Mouse (Mus musculus): ENCODE measurements around the gene Slirp.

Gene Slirp

DNA sequence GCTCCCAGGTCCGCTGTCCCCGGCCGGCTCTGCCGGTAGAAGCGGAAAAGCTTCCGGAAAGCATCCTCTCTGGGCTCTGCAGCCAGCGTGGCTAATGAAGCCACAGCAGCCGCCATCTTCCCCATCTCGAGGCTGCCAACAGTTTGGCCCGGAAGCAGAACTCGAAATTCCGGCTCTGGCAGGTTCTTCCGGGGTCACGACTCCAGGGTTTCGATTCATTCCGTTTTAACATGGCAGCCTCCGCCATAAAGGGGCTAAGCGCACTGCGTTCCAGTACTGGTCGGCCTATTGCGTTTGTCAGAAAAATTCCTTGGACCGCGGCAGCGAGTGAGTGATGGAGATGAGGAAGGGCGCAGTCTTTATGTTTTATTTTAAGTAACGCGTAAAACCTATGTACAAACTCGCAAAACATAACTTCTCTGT lies at the start of gene Slirp, which contains the start of gene Alkbh1:
Slirp (plus strand) TSS at position 197 of the 423 bp plus-strand sequence.
Alkbh1 (minus strand) TSS at position 318 of the 423 bp plus-strand sequence.
- peak; percentile 91 for DNase-seq (ENCODE audit: extremely low spot score, low spot score)

GRCm38 (mm10) chr12:87394316-87394715 lies 49.4 kb upstream of the Slirp start:
- no peak for DNase-seq (ENCODE audit: extremely low spot score, low spot score)

DNA sequence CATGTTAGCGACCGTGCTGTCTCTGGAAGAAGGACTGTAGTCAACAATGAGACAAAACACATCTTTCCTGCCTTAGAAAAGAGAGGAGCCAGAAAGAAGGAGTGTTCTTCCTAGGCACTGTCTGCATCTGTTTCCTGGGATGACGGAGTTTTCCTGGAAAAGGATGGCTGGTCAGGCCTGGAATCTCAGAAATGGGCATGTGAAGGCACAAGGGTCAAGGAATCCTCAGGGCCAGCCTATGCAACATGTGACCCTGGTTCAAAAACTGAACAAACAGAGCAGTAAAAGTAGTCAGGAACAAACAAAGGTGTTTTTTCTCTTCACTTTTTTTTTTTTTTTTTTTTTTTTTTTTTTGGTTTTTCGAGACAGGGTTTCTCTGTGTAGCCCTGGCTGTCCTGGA lies 46.6 kb upstream of the Slirp start:
- DNase-seq (ENCODE audit: extremely low spot score, low spot score), result no peak

DNA sequence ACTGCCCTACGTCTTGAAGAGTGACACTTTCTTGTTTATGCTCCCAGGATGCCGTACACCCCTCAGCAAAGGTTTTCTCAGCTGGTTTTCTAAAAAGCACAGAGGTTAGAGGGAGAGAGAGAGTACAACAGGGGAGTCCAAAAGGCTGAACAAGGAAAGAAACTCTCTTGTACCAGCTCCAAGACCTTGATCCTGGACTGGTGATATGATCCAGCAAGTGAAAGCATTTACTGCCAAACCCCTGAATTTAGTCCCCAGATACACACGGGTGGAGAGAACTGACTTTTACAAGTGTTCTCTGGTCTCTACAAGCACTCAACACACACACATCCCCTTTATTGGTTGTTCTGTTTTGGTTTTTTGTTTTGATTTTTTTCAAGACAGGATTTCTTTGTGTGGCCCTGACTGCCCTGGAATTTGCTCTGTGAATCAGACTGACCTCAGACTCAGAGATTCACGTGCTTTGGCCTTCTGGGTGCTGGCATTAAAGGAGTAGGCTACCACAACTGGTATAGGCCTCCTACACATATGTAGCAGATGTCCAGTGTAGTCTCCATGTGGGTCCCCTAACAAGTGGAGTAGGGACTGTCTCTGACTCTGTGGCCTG lies 45.8 kb upstream of the Slirp start:
- DNase-seq (ENCODE audit: extremely low spot score, low spot score), result no peak

GRCm38 (mm10) chr12:87399119-87399819 lies 44.4 kb upstream of the Slirp start:
- no peak for DNase-seq (ENCODE audit: extremely low spot score, low spot score)

- no peak for DNase-seq (ENCODE audit: extremely low spot score, low spot score)
Observed at GRCm38 (mm10) chr12:87401883-87402282, 41.8 kb upstream of the Slirp start.

DNA sequence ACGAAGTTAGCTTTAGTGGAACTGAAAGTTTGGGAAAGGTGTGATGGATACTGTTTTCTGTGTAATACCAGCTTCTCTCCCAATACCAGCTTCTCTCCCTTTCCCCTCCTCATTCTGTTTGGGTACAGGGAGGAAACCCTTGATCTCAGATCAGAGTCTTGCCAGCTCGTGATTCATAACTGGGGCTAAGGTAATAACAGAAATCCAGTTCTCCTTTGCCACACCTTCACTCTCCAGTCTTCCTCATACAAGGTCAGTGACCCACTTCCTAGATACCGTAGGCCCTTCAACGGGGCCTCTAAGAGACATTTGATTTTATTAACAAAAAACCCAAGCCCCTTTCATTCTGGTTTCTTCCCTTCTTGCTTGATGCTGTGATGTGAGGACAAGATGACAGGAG lies 38.5 kb upstream of the Slirp start:
- DNase-seq (ENCODE audit: extremely low spot score, low spot score), result no peak

DNA sequence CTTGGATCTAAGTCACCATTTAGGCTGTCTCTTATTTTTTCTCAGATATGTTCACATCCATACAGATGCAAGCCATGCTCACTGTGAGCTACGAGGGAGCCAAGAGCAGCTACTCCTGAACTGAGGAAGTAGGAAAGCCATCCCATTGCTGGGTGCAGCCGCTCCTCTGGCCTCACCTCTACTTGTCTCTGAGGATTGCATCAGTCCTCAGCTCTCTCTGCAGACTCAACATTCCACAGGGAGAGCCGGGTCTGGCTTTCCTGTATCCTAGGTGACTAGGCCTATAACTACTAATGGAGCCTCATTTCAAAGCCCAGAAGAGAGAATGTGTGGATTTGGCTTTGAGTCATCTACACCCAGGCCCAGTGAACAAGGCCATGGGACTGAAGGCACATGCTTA lies 38.0 kb upstream of the Slirp start:
- no peak for DNase-seq (ENCODE audit: extremely low spot score, low spot score)

DNA sequence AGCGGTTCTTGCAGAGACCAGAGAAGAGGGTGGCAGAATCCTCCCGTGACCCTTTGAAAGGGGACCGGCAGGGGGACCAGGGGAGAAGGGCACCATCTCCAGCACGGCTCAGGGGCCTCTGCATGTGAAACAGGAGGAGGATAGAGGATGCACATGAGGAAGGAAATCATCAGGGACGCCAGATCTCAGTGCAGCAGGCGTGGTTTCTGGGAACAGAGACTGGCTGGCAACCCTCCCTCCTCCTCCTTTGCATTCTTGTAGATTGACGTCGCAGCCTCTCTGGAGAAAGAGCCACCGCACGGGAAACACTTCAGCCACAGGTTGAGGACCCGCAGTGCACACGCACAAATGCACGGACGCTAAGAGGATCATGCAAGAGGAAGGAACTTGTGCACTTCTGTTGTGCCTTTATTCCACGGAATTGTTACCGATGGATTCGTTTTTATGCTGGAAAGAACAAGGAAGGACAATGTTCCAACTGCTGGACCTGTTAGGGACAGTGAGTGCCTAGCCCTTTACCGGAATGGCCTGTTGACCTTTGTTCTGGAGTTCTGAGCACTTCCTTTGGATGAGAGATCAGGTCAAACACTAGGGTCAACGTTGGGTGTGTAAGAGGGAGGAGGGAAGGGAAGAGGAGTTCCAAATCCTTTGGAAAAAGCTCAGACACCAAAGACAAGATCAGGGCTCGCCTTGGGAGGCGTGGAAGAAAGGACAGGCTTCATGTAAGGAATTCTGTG lies 35.7 kb upstream of the Slirp start:
- DNase-seq (ENCODE audit: extremely low spot score, low spot score), result no peak

GRCm38 (mm10) chr12:87409123-87409522 lies 34.6 kb upstream of the Slirp start:
- DNase-seq (ENCODE audit: extremely low spot score, low spot score), result no peak

DNA sequence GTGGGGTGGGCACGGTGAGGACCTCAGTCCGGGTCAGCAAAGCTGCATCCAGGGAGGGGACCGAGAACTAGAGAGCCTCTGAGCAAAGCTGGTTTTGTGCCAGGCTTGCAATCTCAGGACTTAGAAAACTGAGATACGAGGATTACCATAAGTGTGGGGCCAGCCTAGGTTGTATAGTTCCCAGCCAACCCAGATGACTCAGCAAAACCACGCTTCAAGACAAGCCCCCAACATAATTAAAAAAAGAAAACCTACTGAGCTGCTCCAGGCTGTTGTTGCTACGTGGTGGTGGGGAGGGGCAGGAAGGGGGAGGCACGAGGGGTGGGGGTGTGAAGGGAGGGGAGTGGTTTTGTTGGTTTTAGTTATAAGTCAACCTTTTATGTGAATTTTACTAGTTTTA lies 32.7 kb upstream of the Slirp start:
- no peak for DNase-seq (ENCODE audit: extremely low spot score, low spot score)

DNA sequence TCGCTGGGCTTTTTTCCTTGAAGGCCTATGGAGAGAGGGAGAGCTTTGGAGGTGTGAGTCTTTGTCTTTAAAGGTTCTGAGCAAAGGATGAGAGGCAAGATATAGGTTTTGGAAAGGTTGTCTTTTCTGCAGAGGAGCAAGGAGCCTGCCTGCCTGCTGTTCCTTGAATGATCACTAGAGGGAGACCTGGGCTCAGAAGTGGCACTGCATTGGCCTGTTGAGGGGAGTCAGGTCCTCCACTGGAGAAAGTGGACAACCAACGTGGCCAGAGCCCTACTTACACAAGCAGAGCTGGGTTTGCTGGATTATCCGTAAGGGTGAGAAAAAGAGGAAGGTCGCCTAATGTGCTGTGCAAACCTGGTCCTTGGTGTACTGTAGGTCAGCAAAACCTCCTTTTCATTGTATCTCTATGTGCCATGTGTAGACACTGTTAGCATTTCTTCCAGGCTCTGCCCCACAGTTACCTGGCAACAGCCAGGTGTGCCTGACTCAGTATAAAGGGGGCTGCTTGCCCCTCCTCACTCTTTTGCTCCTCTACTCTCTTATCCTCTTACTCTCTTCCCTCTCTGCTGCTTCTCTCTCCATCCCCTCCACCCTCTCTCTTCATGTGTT lies 30.4 kb upstream of the Slirp start:
- peak; percentile 73 for DNase-seq (ENCODE audit: extremely low spot score, low spot score)

DNA sequence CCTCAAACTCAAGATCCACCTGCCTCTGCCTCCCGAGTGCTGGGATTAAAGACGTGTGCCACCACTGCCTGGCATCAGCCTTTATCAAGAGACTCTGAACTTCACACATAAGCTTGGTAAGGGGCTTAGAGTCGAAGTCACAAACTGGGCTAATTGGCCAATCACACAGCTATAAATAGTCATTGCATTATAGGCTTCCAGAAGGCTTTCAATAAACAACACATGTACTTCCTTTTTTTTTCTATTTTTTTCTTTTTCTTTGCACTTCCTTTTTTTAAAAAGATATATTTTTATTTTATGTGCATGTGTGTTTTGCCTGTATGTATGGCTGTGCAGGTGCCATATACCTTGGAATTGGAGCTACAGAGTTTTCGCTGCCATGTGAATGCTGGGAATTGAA lies 28.3 kb upstream of the Slirp start:
- DNase-seq (ENCODE audit: extremely low spot score, low spot score), result no peak

GRCm38 (mm10) chr12:87416690-87417089 lies 27.0 kb upstream of the Slirp start:
- DNase-seq (ENCODE audit: extremely low spot score, low spot score), result peak; percentile 50

DNA sequence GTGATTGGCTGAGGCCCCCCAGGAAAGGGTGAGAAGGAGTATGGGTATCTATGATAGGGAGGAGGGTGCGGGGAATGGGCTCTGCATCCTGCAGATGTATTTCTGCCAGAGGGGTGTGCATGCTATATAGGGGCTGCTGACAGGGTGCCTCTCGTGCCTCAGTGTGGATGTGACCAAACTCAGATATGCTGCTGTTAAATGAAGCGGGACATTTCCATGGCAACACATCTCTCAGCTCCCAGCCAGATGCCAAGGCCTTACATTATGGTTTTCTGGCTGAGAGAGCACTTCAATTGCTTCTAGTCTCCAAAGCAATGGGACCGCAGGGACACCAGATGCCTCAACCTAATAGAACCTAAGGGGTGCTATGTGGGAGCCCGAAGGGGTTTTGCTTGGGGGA lies 24.8 kb upstream of the Slirp start:
- DNase-seq (ENCODE audit: extremely low spot score, low spot score), result peak; percentile 28

DNA sequence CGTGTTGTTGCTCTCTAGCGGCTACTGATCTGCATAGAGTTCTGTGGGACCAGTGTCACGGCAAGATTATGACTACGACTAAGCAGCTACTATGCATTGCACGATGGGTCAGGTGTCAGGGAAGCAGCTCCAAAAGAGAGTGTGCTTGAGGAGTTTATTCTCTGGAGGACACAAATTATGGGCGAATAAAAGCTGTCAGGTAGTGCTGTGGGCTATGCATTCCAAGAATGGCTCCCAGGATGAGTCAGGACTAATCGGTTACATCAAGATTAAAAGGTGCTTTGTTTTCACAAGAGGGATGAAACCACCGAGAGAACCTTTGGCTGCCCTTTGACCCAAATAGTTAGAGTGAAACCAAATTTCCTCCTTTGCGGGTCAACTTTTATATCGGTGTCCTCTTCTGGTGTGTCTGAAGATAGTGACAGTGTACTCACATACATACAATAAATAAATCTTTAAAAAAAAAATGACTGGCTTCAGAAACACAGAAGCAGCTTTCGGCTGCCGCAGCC lies 23.7 kb upstream of the Slirp start:
- no peak for DNase-seq (ENCODE audit: extremely low spot score, low spot score)

DNA sequence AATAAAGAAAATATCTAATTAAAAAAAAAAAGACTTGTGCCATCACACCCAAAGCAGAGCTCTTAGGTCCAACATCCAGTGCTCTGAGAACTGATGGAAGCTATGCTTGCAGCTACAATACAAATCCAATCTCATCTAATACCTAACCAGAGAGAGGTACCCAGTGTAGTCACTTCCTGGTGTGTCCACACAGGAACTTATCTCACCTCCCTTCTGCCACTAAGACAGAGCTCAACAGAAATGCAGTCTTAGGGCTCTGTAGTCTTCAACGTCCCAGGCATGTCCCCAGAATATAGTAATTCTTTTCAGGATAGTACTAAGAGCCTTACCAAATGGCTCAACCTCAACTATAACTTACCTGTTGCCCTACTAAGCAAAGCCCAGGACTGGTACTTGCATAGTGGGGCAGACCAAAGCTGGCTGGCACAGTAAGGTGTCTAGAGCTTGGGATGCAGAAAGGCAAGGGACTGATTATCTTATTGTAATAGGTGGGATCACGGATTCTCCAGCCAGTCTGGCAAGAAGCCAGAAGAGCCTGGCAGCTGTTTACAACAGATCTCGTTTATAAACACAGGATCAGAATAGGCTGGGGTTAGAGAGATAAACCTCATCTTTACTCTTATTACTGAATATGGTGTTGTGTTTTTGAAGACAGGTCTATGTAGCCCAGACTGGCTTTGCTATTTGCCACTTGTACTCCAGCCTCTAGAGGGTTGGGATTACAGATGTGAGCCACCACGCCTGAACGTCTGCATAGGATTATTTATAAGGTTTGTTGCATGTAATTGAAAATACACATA lies 21.8 kb upstream of the Slirp start:
- no peak for DNase-seq (ENCODE audit: extremely low spot score, low spot score)

DNA sequence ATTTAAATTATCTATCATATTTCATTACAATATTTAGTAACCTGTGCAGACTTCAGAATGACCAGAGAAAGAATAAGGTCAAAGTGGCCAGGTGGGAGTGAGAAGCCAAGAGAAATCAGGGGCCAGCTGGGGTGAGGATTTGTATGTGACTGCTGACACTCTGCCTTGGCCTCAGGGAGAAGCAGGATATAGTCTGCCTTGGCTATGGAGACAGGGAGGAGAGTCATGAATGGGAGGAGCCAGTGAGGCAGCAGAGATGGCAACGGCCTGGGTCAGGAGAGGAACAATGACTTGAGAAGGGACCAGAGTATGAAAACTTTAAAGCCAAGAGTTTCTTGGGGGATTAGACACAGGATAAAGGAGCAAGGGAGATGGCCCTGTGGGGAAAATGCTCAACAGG lies 20.0 kb upstream of the Slirp start:
- DNase-seq (ENCODE audit: extremely low spot score, low spot score), result no peak

- no peak for DNase-seq (ENCODE audit: extremely low spot score, low spot score)
Observed at GRCm38 (mm10) chr12:87424516-87424915, 19.2 kb upstream of the Slirp start.

DNA sequence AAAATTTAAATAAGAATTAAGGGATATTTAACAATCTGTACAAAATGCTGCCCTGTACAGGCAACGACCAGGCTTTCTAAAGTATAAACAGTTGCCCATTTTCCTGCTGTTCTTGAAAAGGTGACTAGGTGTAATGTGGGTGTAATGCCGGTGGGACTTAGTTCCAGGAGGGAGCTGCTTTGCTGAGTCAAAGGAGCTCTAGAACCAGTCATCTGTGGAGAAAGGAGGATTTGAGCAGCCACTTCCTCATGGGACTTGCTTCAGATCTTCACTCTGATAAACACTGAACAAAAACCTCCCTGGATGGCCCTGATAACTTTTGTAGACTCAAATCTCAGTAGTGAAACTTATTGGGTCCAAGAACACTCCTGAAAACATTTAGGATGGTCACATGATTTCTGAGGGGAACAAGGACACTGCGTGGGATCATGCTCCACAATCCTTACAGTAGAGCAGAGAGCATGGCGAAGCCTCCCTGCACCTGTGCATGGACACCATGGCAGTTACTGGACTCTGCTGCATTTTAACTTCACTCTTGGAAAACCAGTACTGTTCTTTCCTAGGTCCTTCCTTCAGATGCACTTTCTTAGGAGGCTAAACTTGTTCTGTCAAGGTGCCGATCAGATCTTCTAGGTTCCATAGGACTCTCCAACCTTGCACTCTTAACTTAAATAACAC lies 17.2 kb upstream of the Slirp start:
- no peak for DNase-seq (ENCODE audit: extremely low spot score, low spot score)
